Mouse (Mus musculus) CD8-positive naive resting alpha-beta T cell, adult 57 days (primary cell): ENCODE measurements around the gene Fam178b. TPM values are rescaled to one million over a fixed set of nuclear protein-coding genes. Genes with fewer than 3 reads are reported as not detected.

ENCODE experiments used
- total RNA-seq: library from RNA; stranded (reverse); gene quantifications from one replicate; pipeline ENCODE4 v1.2.4, GENCODE M21; 2023

The Fam178b gene
- not detected for total RNA-seq

DNA sequence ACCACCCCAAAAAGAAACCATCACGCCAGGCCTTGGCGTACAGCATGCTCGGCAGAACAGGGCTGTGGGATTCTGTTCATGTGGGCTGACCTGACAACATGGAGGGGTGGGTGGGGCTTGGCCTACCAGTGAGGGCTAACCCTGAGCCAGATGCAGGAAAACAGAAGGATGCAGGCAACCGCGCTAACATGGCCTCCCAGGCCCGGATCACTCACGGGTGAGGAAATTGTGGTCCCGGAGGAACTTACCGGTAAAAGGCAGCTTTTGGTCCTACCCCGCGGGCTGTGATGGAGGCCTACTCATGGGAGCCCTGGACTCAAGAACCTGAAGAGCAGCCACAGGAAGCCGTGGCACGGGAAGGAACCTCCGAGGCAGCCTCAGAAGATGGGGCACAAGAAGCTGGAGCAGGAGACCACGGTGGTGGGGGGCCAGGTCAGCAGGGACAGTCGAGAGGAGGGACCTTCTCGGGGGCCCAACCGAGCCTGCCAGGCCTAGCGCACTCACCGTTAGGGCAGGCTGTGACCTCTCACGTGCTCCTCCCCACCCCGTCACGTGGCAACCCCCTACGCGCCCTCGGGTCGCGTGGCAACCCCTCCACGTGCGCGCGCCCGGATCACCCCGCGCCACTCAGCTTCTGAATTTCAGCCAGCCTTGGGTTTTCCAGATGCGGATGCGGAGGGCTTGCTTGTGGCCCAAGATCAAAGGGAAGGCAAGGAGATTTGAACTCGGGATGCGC, at the start of gene Fam178b:
Fam178b (minus strand) TSS at position 564 of the 736 bp plus-strand sequence.

GRCm38 (mm10) chr1:36714311-36714710, 31.3 kb upstream of the Fam178b start, which contains the start of gene Actr1b:
Gene Actr1b (minus strand): TSS chr1:36714422.

DNA sequence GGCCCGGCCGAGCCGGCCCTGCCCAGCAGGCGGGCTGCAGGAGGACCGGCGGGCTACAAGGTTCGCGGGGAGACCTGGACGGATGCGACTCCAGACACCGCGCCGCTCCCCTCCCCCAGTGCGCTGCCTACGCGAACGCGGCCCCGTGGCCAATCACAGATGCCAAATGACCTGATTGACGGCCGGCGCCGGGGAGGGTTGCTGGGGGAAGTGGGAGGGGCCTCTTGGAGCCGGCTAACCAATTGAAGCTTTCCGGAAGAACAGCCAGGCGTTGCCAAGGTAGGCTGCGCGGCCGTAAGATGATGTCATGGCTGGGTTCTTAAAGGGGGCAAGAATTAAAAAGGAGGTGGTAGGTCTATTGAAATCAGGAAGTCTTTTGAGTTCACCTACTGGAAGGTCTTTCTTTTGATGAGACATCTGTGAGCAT, 26.9 kb upstream of the Fam178b start, which contains the start of gene 4933424G06Rik:
4933424G06Rik (plus strand) TSS at position 296 of the 427 bp plus-strand sequence.

DNA sequence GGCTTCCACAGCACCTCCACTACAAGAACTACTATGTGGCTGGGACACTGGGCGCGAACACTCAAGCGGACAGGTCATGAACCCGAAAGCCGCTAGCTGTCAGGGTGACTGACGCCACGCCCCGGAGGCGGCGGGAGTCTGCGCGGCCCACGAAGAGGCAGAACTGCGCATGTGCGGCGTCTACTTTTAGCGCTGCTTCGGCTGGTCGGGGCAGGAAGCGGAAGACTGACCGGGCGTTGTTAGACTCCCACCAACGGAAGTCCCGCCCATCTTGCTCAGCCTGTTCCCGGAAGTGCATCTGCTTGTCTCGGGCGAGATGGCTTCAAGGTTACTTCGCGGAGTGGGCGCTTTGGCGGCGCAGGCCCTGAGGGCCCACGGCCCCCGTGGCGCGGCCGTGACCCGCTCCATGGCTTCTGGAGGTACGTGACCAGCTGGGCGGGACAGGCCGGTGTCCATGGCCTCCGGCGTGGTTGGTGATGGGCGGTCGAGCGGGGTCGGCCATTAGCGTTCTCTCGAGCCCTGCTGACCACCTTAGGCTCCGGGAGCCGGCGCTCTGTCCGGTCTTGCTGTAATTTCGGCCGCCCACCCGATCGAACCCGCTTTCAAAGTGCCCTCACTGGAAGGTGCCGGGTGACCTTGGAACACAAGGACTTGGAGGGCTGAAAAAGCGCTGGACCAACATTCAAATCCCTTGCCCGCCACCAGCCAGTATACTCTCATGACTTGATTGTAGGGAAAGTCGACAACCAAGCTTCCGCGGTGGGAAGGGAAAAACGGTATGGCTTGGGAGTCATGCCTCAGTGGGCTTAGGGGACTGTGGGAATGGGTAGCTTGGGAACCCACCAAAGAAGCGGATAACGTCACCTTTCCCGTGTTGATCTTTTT, 8.5 kb upstream of the Fam178b start, which contains the start of gene Cox5b:
Cox5b (plus strand) TSS at position 179 of the 885 bp plus-strand sequence.

DNA sequence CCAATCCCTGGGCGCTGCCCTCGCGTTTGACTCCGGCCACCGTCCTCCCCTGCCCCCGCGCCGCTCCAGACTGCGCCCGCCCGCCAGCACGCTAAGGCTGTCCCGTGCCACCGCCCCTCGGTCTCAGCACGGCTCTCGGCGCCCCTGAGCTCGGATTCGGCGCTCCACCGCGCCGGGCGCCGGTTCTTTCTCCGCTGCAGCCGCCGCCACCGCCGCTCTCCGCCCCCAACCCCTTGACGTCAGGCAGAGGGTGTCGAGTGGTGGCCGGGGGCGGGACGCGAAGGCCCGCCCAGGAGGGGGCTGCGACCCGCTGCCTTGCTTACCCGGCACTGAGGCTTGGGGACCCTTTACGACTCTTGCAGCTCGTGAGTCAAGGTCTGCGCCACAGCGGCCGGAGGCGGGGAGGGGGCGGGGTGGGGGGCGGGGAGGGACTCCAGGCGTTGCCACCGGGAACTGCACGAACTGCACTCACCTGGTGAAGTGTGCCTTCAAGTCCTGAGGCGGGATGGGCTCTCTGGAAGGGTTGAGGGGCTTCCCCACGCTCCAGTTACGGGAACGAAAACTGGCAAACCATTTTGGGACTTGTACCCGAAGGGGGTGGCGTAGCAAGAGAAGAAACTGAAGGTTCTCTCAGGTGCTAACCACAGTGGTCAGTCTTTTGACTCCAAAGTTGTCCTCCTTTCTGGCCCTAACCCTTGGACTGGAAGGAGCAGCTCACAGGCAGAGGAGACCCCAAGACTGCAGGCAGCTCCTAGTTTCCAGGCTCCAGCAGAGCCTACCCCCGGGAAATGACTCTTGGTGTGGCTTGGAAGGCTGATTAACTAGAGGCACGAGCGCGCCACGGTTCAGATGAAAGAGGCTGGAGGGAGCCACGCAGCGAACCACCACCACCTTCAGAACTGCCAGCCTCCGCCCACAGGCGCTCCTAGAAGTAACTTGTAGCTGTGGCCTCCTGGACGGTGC, 124.7 kb downstream of the Fam178b start, which contains the start of gene Sema4c:
Sema4c (minus strand) TSS at position 319 of the 963 bp plus-strand sequence.

GRCm38 (mm10) chr1:36546888-36547471, 136.0 kb downstream of the Fam178b start, which contains the start of gene Ankrd39:
Gene Ankrd39 (minus strand): TSS chr1:36547445.

DNA sequence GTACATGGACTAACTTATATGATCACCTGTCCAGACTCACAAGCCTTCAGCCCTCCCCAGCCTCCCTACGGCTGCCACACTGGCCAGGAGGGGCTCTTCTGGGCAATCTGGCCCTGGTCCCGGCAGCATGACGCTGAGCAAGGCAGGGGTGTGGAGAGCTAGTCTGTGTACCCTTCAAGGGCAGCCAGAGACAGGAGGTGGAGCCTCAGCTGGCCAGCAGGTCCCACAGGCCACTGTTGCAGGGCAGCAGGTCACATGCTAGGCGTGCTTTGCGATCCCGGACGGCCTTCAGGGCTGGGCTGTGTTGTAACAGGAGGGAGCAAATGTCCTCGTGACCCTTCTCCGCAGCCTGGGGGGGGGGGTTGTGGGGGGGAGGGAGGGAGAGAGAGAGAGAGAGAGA, 143.8 kb downstream of the Fam178b start, which contains the start of gene Gm42417:
Gm42417 (minus strand) TSS at position 244 of the 400 bp plus-strand sequence.

GRCm38 (mm10) chr1:36536783-36537182, 146.2 kb downstream of the Fam178b start, which contains the start of gene Ankrd23:
Gene Ankrd23 (minus strand): TSS chr1:36536883.

Other genes with a start within 250 kb of the Fam178b start
- gene Lman2l, start 237.9 kb downstream of the Fam178b start, total RNA-seq = 25.4 TPM
- 16.8 TPM for gene Cnnm4, start 211.6 kb downstream of the Fam178b start, total RNA-seq
- 50.5 TPM for gene Cnnm3, start 171.3 kb downstream of the Fam178b start, total RNA-seq
- 35.4 TPM for gene Ankrd23, start 146.3 kb downstream of the Fam178b start, total RNA-seq
- 4.3 TPM for gene Gm42417, start 143.8 kb downstream of the Fam178b start, total RNA-seq
- 26.9 TPM for gene Ankrd39, start 135.7 kb downstream of the Fam178b start, total RNA-seq
- 0.86 TPM for gene Sema4c, start 124.8 kb downstream of the Fam178b start, total RNA-seq
- 231 TPM for gene Cox5b, start 8.3 kb upstream of the Fam178b start, total RNA-seq
- not detected for gene 4933424G06Rik, start 27.0 kb upstream of the Fam178b start, total RNA-seq
- gene Actr1b, start 31.2 kb upstream of the Fam178b start, total RNA-seq = 226 TPM
- gene Zap70, start 78.6 kb upstream of the Fam178b start, total RNA-seq = 219 TPM